Mouse (Mus musculus): ENCODE results near the gene Cdc16. TPM values are rescaled to one million over a fixed set of nuclear protein-coding genes. Genes with fewer than 3 reads are reported as not detected.
"Not testable (repeated sequence)": the region's sequence is repeated elsewhere in the genome, so short reads cannot be mapped to it uniquely, and the experiment has no call there.

Cdc16 gene
- polyA plus RNA-seq (2016; fragmentation: Nextera tagmentation; extraction: Ambion mirVana): 160 and 186 TPM in 2 replicates

DNA sequence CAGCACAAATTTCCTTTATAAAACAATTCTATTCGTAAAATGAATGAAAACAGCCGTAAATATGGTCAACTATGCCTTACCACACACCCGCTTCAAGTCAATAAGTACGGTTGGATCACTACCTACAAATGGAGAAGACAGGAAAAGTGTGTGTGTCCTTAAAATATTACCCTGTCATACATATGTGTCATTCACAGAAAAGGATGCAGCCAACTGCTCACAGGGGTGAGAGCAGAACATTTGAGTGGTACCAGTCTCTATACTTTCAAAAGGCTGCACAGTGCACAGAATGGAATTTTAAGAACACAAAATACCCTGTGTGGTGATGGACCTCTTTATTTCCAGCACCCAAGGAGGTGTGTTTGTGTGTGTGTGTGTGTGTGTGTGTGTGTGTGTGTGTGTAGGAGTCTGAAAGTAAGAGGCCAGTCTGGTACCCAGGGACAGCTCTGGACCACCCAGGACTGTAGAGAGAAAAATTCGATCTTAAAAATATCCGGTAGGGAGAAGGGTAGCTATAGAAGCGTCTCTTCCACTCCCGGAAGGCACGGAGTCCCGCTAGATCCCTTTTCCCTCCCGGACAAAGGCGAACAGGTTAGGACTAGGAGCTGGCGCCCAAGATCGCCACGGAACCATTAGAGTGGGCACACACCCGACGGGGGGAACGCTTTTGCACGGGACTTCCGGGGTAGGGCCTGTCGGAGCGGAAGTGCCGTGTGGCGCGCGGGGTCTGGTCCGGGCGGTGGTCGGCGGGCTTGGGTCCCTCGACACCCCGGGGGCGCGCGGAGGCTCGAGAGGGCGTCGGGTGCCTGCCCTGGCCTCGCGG is at the start of gene Cdc16:
Gene Cdc16, plus strand, starts transcription at position 695 of the 823 bp plus-strand sequence.
- Histone ChIP-seq H3K36me3 (peaks cover 22% of the 10 kb centered on the region), H3K9me3 (no peaks in the 10 kb centered on the region), H3K27me3 (ENCODE audit: insufficient read depth, poor library complexity, severe bottlenecking) (no peaks in the 10 kb centered on the region), H3K4me1 (peaks cover 19% of the 10 kb centered on the region), H3K4me3 (peak within 1 kb of the TSS; percentile 100), H3K27ac (peak within 1 kb of the TSS; percentile 97)
- 8% methylated on average over 40 of the region's 40 CpGs for WGBS
- DNase-seq (ENCODE audit: low spot score): peak; percentile 93

GRCm38 (mm10) chr8:13708514-13708913 is 49.0 kb upstream of the Cdc16 start:
- Histone ChIP-seq H3K36me3 (no peaks in the 10 kb centered on the region), H3K27me3 (ENCODE audit: insufficient read depth, poor library complexity, severe bottlenecking) (no peaks in the 10 kb centered on the region), H3K4me3 (no peak overlapping the region), H3K9me3 (no peaks in the 10 kb centered on the region), H3K27ac (no peak overlapping the region), H3K4me1 (peaks cover 14% of the 10 kb centered on the region)
- peak; percentile 65 for DNase-seq (ENCODE audit: low spot score)
- 90% methylated on average over 5 of the region's 5 CpGs for WGBS

- WGBS: 84% methylated on average over 8 of the region's 8 CpGs
- Histone ChIP-seq H3K4me1 (no peaks in the 10 kb centered on the region), H3K9me3 (no peaks in the 10 kb centered on the region), H3K4me3 (no peak overlapping the region), H3K36me3 (no peaks in the 10 kb centered on the region), H3K27me3 (ENCODE audit: insufficient read depth, poor library complexity, severe bottlenecking) (no peaks in the 10 kb centered on the region), H3K27ac (no peak overlapping the region)
- DNase-seq (ENCODE audit: low spot score): no peak
These were observed 38.5 kb upstream of the Cdc16 start for GRCm38 (mm10) chr8:13718980-13719379.

DNA sequence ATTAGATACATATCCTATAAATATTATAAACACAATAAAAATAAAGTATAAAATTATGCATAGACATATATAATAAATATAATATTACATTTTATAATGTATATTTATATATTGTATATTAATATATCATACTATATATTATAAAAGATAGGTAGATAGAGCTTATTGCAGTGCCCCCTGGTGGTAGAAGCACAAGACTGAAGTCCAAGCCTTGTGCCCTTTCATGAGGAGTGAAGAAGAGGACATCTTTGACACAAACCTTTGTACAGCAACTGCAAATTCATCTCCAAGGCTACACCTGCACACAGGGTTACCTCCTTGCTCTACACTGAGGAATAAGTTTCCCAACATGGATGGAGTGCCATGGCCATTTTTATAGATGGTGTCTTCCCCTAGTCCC is 31.8 kb upstream of the Cdc16 start:
- Histone ChIP-seq H3K27ac (no peak overlapping the region), H3K9me3 (no peaks in the 10 kb centered on the region), H3K4me3 (no peak overlapping the region), H3K36me3 (no peaks in the 10 kb centered on the region), H3K27me3 (ENCODE audit: insufficient read depth, poor library complexity, severe bottlenecking) (no peaks in the 10 kb centered on the region), H3K4me1 (no peaks in the 10 kb centered on the region)
- no peak for DNase-seq (ENCODE audit: low spot score)

DNA sequence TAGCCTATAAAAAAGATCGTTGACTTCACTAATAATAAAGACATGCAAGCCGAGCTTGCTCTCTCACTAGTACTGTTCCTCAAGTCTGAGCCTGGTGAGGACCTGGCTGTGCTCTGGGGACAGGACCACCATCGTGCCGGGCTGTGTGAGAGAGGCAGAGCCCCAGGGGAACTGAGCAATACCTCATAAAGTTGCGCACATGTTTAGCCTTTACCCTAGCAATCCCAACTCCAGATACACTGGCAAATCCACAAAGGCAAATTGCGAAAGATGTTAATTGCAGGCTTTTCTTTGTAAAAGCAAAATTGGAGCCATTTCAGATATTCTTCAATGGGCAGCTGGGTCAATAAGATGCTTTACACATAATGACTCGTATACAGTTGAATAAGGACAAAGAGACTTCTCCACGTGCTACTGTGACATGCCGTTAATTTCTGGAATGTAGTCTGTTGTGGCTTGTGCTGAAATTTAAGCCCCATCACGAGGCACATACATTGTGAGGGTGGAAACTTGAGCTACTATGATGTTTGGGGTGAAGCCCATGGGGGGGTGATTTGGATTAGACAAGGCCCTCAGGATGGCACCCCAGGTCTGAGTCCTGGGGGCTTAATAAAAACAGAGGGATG is 29.9 kb upstream of the Cdc16 start:
- Histone ChIP-seq H3K4me3 (no peak overlapping the region), H3K36me3 (no peaks in the 10 kb centered on the region), H3K9me3 (no peaks in the 10 kb centered on the region), H3K27ac (no peak overlapping the region), H3K4me1 (no peaks in the 10 kb centered on the region), H3K27me3 (ENCODE audit: insufficient read depth, poor library complexity, severe bottlenecking) (no peaks in the 10 kb centered on the region)
- WGBS: 71% methylated on average over 10 of the region's 10 CpGs
- DNase-seq (ENCODE audit: low spot score): no peak

DNA sequence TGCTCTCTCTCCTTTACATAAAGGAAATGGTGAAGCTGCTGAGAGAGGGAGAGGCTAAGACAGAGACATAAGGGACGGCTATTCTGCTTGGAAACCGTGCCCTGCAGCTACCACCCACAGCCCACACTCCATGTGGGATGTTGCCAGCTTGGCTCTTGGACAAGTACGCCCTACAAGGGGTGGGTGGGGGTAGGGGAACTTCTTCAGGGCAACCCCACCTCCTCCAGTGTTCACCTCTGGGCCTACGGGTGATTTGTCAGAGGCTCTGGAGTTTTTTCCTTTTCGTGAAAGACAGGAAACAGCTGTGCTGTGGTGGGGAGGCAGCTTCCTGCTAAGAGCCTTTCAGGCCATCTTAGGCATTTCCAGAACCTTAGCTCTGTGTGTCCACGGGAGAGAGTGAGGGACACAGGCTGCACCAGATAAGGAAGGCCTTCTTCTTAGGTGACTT is 17.1 kb upstream of the Cdc16 start:
- 37% methylated on average over 6 of the region's 6 CpGs for WGBS
- Histone ChIP-seq H3K27me3 (ENCODE audit: insufficient read depth, poor library complexity, severe bottlenecking) (no peaks in the 10 kb centered on the region), H3K9me3 (no peaks in the 10 kb centered on the region), H3K27ac (peak overlapping the region; percentile 63; the same call in 1 of the 2 replicates), H3K4me1 (no peaks in the 10 kb centered on the region), H3K4me3 (no peak overlapping the region), H3K36me3 (no peaks in the 10 kb centered on the region)
- peak; percentile 79 for DNase-seq (ENCODE audit: low spot score)

DNA sequence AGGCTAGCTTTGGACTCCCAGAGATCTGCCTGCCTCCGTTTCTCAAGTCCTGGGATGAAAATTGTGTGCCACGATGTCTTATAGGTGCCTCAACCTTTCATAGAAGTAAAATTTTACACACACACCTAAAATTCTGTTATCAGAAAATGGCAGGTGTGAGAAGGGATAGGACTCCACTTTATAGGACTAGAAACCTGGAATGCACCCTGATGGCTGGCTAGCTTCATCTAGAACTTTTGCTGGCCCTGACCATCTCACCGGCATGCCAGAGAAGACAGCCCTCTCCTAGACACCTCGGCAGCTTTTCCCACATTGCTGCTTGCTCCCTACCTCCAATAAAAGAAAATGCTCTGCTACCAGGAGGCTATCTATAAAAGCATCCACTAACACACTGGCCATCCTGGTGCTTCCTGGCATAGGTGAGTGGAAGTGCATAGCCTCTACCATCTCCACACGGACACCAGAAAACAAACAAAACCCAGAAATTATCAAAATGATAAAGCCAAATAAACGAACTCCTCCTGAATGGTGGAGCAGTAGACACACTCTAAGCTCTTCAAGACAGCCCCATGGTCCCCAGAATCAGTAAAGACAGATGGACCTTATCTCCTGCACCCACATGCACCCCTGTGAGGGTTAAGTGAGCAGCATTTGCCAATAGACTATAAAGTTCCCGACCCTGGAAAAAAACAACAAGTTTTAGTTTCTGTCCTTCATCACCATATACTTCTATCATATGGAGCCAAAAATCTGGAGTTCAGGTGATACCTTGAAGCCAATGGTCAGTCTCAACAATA is 16.5 kb upstream of the Cdc16 start:
- Histone ChIP-seq H3K27me3 (ENCODE audit: insufficient read depth, poor library complexity, severe bottlenecking) (no peaks in the 10 kb centered on the region), H3K9me3 (no peaks in the 10 kb centered on the region), H3K4me3 (no peak overlapping the region), H3K4me1 (no peaks in the 10 kb centered on the region), H3K27ac (peak overlapping the region; percentile 63; the same call in 1 of the 2 replicates), H3K36me3 (no peaks in the 10 kb centered on the region)
- no peak for DNase-seq (ENCODE audit: low spot score)
- 65% methylated on average over 7 of the region's 7 CpGs for WGBS

DNA sequence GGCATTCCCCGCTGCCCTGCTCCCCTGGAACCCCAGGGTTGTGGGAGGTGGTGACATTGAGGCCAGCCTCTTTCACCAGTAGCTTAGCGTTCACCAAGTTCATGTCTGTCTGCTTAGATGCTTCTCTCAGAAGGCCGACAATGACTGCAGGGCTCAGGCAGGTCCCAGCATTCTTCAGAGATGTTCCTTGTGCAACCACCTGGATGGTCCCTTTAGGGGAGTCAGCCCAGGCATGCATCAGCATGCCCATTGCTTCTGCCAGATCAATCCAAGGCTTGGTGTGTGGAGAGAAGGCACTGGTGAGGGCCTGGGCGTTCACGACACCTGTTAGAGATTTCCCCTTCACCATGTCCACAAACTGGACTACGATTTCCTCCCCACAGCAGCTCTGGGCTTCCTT is 11.3 kb upstream of the Cdc16 start:
- not testable (repeated sequence) for H3K4me1 ChIP-seq; H3K4me3 ChIP-seq; H3K36me3 ChIP-seq; H3K9me3 ChIP-seq; DNase-seq (ENCODE audit: low spot score); H3K27me3 ChIP-seq (ENCODE audit: insufficient read depth, poor library complexity, severe bottlenecking); H3K27ac ChIP-seq
- 91% methylated on average over 6 of the region's 6 CpGs for WGBS

DNA sequence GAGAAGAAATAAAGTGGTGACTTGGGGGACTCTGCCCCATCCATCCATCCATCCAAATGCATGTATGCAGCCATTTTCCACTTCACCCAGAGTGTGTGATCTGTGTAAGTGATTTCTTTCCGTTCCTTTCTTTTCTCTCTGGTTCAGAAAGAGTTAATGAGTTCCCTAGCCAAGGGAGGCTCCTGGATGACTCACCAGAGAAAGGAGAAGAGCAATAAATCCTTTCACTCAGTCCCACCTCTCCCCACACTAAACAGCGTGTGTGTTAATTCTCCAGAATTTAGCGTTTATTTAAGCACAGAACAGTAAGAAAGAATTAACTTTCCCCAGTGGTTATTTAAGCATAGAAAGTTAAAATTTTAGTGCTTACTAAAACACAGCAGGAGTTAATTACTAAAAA is 9.8 kb upstream of the Cdc16 start:
- Histone ChIP-seq H3K4me3 (no peak overlapping the region), H3K27ac (no peak overlapping the region), H3K36me3 (no peaks in the 10 kb centered on the region), H3K27me3 (ENCODE audit: insufficient read depth, poor library complexity, severe bottlenecking) (no peaks in the 10 kb centered on the region), H3K4me1 (no peaks in the 10 kb centered on the region), H3K9me3 (no peaks in the 10 kb centered on the region)
- DNase-seq (ENCODE audit: low spot score): no peak
- WGBS: 38% methylated on average over 3 of the region's 3 CpGs

GRCm38 (mm10) chr8:13753680-13754079 is 3.8 kb upstream of the Cdc16 start:
- Histone ChIP-seq H3K36me3 (no peaks in the 10 kb centered on the region), H3K4me3 (no peak overlapping the region), H3K27me3 (ENCODE audit: insufficient read depth, poor library complexity, severe bottlenecking) (no peaks in the 10 kb centered on the region), H3K27ac (no peak overlapping the region), H3K4me1 (peaks cover 14% of the 10 kb centered on the region), H3K9me3 (no peaks in the 10 kb centered on the region)
- WGBS: 29% methylated on average over 2 of the region's 2 CpGs
- DNase-seq (ENCODE audit: low spot score): no peak

GRCm38 (mm10) chr8:13756480-13756879 is 996 bp upstream of the Cdc16 start:
- Histone ChIP-seq H3K4me1 (peaks cover 19% of the 10 kb centered on the region), H3K36me3 (peaks cover 15% of the 10 kb centered on the region), H3K27me3 (ENCODE audit: insufficient read depth, poor library complexity, severe bottlenecking) (no peaks in the 10 kb centered on the region), H3K27ac (no peak overlapping the region), H3K9me3 (no peaks in the 10 kb centered on the region), H3K4me3 (no peak overlapping the region)
- no peak for DNase-seq (ENCODE audit: low spot score)
- 62% methylated on average over 7 of the region's 7 CpGs for WGBS

- Histone ChIP-seq H3K4me1 (peaks cover 19% of the 10 kb centered on the region), H3K36me3 (peaks cover 31% of the 10 kb centered on the region), H3K9me3 (no peaks in the 10 kb centered on the region), H3K27me3 (ENCODE audit: insufficient read depth, poor library complexity, severe bottlenecking) (no peaks in the 10 kb centered on the region), H3K4me3 (peak overlapping the region; percentile 100), H3K27ac (peak overlapping the region; percentile 97)
- DNase-seq (ENCODE audit: low spot score): peak; percentile 80
- WGBS: 1% methylated on average over 37 of the region's 38 CpGs
These were observed 590 bp downstream of the Cdc16 start for GRCm38 (mm10) chr8:13757805-13758727.

Measured in heart, embryonic 10.5 days (tissue).